Mouse (Mus musculus): ENCODE results near the gene Gja5. TPM values are rescaled to one million over a fixed set of nuclear protein-coding genes. Genes with fewer than 3 reads are reported as not detected.

The Gja5 gene
- total RNA-seq (2017), result 0.19 TPM in 1 of 2 replicates, not detected in the other

DNA sequence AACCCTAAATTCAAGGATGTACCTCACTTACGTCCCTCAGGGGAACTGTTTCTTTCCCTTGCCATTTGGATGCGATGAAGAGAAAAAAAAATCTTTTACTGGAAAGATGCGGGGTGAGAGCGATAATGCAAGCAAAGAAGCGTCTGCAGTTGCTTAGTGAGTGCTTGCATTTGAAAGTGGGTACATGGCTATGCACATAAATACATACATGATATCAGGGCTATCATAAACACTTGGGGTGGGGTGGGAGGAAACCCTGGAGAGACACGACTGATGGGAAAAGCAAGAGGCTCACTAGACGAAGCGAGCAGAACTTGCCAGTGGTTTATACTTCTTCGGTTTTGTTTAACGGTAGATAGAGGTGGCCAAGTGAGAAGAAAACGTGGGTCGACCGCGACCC, at the start of gene Gja5:
Gja5 (plus strand) TSS at position 301 of the 400 bp plus-strand sequence.
- ATAC-seq (replicated peaks in 1 of 2; ENCODE audit: insufficient read depth in 1 of 2, low FRiP score in 2 of 2, low TSS enrichment in 1 of 2, low read depth in 1 of 2, poor library complexity in 2 of 2, severe bottlenecking in 2 of 2), result no peak

DNA sequence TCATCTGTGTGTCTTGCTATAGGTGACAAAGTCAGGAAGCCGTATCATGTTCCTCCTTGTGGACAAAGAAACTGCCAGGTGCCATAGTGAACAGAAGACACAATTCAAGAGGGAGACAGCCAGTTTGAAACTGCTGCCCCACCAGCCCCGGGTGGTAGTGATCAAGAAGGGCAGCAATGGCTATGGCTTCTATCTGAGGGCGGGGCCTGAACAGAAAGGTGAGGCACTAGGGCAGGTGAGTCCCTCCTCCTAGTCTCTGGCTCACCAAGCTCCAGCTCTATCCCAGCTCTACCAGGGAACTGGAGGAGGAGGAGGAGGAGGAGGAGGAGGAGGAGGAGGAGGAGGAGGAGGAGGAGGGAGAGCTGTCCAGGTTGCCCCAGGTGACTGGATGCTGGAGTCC, 48.7 kb upstream of the Gja5 start:
- no peak for ATAC-seq (replicated peaks in 1 of 2; ENCODE audit: insufficient read depth in 1 of 2, low FRiP score in 2 of 2, low TSS enrichment in 1 of 2, low read depth in 1 of 2, poor library complexity in 2 of 2, severe bottlenecking in 2 of 2)

DNA sequence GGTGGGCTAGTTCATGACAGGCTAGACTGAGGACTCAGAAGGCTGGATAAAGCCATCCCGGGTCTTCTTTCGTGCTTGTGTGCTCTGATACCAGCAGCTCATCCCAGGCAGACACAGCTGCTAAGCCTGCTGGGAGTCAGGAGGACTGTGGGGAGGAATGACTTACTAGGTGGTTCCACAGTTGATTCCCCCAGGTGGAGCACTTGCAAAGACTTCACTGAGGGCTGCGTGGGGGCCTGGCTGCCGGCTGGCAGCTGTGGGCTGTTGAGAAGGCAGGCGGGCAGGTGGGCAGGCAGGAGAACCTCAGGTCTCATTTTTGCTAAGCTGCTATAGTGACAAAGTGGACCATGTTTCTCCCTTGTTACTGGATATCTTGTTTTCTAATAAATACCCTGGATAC, 44.0 kb upstream of the Gja5 start:
- ATAC-seq (replicated peaks in 1 of 2; ENCODE audit: insufficient read depth in 1 of 2, low FRiP score in 2 of 2, low TSS enrichment in 1 of 2, low read depth in 1 of 2, poor library complexity in 2 of 2, severe bottlenecking in 2 of 2), result no peak

DNA sequence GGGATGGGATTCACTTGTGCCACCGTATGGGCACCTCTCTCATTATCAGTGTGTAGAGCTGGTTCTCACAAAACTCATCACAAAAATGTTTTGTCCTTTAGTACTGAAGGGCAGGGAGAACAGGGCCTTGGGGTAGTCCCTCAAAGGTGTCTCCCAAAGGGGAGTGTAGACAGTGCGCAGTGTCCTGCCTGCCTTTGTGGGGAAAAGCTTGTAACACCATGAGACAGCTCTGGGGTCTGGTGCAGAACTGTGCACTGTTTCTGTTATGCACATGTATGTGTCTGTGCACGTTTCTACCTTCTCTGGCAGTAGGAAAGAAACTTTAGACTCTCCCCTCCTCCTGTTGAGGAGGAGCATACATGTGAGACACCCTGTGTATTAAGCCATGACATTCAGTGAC, 36.6 kb upstream of the Gja5 start:
- no peak for ATAC-seq (replicated peaks in 1 of 2; ENCODE audit: insufficient read depth in 1 of 2, low FRiP score in 2 of 2, low TSS enrichment in 1 of 2, low read depth in 1 of 2, poor library complexity in 2 of 2, severe bottlenecking in 2 of 2)

DNA sequence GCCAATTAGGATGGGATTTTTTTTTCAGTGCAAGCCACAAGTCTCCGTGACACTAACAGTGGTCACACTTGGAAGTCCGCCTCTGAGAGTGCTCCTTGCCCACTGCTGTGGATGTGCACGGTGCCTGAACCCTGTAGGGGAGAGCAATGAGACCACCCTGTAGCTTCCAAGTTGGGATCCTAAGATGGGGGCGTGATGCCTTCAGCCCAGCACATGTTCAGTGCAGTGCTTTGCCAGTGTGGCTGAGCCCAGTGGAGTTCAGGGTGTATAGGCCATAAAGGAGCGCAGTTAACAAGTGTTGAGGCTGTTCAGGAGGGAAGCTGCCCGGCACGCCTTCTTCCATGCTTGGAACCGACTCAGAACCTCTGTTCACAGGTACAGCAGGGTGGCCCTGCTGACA, 35.9 kb upstream of the Gja5 start:
- no peak for ATAC-seq (replicated peaks in 1 of 2; ENCODE audit: insufficient read depth in 1 of 2, low FRiP score in 2 of 2, low TSS enrichment in 1 of 2, low read depth in 1 of 2, poor library complexity in 2 of 2, severe bottlenecking in 2 of 2)

DNA sequence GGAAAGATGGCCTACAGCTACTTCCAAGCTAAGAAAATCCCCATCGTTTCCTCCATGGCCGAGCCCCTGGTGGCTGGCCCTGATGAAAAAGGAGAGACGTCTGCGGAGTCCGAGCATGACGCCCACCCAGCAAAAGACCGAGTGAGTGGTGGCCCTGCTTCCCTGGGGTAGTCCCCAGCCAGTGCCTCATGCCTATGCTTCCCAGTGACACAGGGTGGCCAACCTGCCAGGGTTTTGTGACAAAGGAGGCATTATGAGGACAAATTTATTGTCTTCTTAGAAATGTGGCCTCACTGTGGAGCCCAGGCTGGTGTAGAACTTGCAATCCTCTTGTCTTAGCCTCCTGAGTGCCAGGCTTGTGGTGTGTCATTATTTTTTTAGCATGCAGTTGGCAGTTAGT, 35.4 kb upstream of the Gja5 start:
- ATAC-seq (replicated peaks in 1 of 2; ENCODE audit: insufficient read depth in 1 of 2, low FRiP score in 2 of 2, low TSS enrichment in 1 of 2, low read depth in 1 of 2, poor library complexity in 2 of 2, severe bottlenecking in 2 of 2), result no peak

DNA sequence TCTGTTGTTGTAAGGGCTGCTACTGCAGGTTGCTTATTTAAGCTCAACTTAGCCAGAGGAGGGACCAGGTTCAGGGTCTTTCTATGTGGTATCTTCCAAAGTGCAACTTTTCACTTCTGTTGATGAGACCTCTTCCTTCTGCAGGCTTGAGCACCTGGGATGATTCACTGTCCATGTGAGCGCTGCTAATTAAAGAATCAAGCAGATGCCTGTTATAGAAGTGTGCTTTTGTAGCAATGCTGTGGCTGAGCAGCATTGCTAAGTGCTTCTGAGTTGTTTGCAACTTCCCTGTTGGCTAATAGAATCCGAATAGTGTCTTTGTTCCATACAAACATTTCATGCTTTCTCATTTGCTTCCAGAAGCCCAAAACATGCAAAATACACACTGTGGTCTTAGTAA, 34.2 kb upstream of the Gja5 start:
- ATAC-seq (replicated peaks in 1 of 2; ENCODE audit: insufficient read depth in 1 of 2, low FRiP score in 2 of 2, low TSS enrichment in 1 of 2, low read depth in 1 of 2, poor library complexity in 2 of 2, severe bottlenecking in 2 of 2), result no peak

DNA sequence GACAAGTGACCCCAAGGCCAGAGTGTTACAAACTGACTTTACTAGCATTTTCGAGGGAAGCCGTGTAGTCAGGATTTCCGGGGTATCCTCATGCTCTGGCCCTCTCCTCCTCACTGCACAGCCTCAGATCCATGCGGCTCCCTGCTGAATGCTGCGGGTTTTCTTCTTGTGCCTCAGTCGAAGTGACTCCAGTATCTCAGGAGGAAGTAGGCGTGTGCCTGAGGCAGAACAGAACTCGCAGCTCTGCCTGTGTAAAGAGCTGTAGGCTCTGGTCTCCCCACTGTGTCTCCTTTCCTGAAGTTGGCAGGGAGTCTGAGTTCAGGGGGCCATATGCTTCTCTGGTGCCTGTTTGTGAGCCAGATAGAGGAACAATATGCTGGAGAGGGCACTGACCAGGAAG, 33.4 kb upstream of the Gja5 start:
- ATAC-seq (replicated peaks in 1 of 2; ENCODE audit: insufficient read depth in 1 of 2, low FRiP score in 2 of 2, low TSS enrichment in 1 of 2, low read depth in 1 of 2, poor library complexity in 2 of 2, severe bottlenecking in 2 of 2), result no peak

DNA sequence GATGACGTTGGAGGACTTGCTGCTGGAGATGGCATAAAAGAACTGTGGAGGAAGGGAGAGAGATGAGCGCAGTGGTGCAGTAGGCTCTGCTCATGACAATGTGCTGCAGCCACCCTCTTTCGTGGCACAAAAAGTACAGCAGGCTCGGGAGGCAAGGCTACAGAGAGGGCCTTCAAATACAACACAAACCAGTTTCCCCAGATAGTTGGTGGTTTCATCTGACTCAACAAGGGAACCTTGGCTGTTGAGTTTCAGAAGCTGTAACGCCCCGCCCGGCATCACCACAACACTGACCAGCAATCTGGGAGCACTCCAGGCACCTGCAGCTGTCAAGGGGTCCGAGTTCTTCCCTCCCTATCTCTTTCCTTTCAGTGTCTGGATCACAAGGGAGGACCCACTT, 32.0 kb upstream of the Gja5 start:
- ATAC-seq (replicated peaks in 1 of 2; ENCODE audit: insufficient read depth in 1 of 2, low FRiP score in 2 of 2, low TSS enrichment in 1 of 2, low read depth in 1 of 2, poor library complexity in 2 of 2, severe bottlenecking in 2 of 2), result no peak

DNA sequence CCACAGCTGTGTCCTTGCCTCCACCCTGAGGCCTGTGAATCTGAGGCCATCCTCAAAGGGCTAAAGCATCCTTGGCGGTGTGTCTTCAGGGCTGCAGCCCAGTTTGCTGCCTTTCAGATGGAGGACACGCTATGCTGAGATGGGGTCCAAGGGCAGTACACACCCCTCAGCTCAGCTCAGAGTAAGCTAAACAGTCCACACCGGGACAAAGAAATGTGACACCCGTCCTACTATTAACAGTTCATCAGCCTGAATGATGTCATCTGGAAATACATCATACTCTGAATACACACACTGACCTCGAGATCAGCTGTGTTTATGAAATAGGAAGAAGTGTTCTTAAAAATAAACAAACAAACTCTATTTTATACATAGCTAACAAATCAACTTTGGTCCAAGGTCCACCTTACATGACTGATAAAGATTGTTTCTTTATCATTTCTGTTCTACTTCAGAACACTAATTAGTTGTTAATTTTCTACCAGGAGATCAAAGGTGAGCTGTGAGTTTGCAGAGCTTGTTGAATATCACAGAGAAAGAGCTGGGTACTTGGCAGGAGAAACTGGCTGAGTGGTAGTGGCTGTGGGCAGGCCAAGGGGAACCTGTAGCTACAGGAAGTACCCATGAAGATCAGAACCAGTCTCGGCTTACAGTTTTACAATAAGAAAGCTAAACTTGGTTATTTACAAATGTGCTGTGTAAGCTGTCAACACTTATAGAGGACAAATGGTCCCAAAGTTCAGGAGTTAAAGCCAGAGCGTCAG, 29.5 kb upstream of the Gja5 start:
- ATAC-seq (replicated peaks in 1 of 2; ENCODE audit: insufficient read depth in 1 of 2, low FRiP score in 2 of 2, low TSS enrichment in 1 of 2, low read depth in 1 of 2, poor library complexity in 2 of 2, severe bottlenecking in 2 of 2), result no peak

DNA sequence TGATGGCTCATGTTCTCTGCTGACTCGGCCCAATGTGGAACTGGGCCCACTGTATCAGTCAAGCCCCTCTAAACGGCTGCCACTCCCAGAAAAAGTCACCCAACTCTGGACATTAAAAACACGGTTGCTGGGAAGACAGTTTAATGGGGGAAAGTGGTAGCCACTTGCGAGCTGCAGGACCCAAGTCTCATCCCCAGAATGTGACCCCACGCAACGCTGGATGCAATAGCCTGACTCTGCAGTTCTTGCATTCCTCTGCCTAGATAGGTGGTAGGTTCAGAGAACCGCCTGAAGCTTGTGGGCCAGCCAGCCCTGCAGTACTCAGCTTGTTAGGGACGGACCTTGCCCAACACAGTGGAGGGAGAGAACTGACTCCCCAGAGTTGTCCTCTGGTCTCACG, 25.0 kb upstream of the Gja5 start:
- ATAC-seq (replicated peaks in 1 of 2; ENCODE audit: insufficient read depth in 1 of 2, low FRiP score in 2 of 2, low TSS enrichment in 1 of 2, low read depth in 1 of 2, poor library complexity in 2 of 2, severe bottlenecking in 2 of 2), result no peak

DNA sequence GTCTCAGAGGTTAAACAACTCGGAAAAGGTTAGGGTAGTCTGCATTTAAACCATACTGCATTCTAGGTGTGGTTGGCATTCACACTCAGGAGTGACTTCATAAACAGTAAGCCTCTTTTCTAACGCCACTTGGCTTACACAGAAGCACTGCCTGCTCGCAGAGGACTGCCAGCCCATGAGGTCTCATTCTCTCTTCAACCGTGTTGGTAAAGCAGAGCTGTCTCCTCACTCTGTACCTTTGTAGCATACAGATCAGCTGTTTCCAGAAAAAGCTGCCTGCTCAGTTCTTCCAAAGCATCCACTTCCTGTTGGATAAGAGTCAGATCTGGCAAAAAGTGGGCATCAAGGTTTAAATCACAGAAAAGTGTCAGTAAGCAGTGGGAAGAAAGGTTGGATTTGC, 24.1 kb upstream of the Gja5 start:
- ATAC-seq (replicated peaks in 1 of 2; ENCODE audit: insufficient read depth in 1 of 2, low FRiP score in 2 of 2, low TSS enrichment in 1 of 2, low read depth in 1 of 2, poor library complexity in 2 of 2, severe bottlenecking in 2 of 2), result no peak

DNA sequence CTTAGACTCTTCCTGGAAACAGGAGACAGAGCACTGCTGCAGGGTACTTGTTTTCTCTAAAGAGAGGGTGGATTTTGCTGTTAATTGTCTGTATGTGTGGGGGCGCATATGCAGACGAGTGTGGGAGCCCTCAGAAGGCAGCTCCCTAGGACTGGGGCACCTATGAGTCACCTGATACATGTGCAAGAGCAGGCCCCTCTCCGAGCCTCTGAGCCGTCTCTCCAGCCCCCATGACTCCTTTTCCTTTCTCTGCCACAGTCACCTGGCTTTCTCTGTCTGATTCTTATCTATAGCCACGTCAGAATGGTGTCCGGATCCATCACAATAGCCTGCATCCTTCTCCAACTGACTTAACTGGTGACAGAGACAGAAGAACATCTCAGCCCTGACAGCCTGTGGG, 22.9 kb upstream of the Gja5 start:
- ATAC-seq (replicated peaks in 1 of 2; ENCODE audit: insufficient read depth in 1 of 2, low FRiP score in 2 of 2, low TSS enrichment in 1 of 2, low read depth in 1 of 2, poor library complexity in 2 of 2, severe bottlenecking in 2 of 2), result no peak

DNA sequence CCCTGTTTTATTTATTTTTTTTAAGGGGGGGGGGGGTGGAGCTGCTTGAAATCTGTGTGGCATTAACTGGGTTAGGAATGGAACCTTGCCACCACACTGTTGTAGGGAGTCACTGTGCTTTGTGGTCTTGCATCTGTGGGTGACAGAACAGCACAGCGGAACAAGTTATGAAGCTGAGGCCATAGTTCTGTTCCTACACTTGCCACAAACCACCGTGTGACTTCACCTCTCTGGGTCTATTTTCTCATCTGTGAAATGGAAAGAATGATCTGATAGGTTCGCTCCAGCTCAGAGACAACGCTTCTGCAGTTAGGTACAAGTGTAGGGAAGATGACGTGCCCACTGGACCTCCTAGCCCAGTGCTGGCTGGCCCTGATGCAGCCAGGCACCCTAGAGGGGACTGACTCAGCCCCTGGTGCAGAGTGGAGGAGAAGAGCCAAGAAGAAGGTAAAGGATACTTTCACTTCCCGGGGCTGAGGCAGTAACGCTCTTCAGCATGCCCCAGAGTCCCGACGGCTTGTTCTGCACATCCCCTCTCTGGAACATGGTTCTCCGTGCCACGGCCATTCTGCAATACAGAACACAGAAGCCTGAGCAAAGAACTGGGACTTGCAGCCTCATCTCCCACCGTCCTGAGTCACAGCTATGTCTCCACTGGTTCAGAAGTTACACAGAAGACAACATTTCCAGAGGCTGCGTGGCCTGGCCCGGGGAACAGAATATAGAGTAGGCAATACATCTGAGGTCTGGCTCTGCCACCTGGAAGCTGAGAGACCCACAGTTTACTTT, 22.2 kb upstream of the Gja5 start:
- ATAC-seq (replicated peaks in 1 of 2; ENCODE audit: insufficient read depth in 1 of 2, low FRiP score in 2 of 2, low TSS enrichment in 1 of 2, low read depth in 1 of 2, poor library complexity in 2 of 2, severe bottlenecking in 2 of 2), result no peak

DNA sequence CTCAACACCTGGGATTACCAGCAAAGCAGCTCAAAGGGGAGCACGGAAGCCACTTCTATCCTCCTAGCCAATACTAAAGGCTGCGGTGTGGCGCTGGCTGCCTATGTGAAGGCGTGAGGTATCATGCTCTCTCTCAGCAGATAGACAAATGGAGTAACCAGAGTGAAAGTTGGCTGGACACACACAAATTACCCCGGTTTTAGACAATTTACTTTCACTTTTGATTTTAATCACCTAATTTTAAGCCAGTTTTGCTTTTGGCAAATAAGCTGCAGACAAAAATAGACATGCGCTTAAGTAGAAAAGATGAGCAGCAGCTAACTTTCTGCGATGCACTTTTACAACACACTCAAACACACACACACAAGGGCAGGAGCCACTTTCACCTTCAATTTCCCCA, 20.8 kb upstream of the Gja5 start:
- ATAC-seq (replicated peaks in 1 of 2; ENCODE audit: insufficient read depth in 1 of 2, low FRiP score in 2 of 2, low TSS enrichment in 1 of 2, low read depth in 1 of 2, poor library complexity in 2 of 2, severe bottlenecking in 2 of 2), result peak in 1 of 2 experiments; percentile 27; a peak in 2 of 4 replicates

DNA sequence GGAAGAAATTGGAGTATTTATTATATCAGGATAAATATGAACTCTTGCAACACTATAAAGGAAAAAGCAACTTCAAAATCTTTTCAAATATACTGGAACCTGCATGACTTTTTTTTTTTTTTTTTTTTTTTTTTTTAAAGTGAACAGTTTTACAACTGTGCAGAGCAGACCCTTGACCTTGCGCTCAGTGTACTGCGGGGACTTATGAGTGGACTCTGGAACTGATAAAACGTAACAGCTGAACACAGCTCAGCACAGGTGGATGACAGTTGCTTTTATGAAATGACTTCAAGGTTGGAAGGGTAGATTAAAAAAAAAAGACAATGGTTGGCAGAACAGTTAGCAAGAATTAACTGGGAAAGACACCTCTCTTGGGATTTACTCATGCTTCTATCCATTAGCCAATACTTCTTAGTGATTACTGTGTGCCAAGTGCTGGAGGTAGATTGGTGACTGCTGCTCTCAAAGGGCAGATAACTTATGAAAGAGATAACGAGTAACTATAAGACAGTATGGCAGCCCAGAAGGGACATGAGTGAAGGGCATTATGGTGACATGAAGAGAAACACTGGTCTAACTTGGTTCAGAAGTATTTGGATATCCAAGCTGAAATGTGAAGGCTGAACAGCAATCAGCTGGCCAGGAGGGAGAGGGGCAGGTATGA, 2.0 kb upstream of the Gja5 start:
- no peak for ATAC-seq (replicated peaks in 1 of 2; ENCODE audit: insufficient read depth in 1 of 2, low FRiP score in 2 of 2, low TSS enrichment in 1 of 2, low read depth in 1 of 2, poor library complexity in 2 of 2, severe bottlenecking in 2 of 2)

DNA sequence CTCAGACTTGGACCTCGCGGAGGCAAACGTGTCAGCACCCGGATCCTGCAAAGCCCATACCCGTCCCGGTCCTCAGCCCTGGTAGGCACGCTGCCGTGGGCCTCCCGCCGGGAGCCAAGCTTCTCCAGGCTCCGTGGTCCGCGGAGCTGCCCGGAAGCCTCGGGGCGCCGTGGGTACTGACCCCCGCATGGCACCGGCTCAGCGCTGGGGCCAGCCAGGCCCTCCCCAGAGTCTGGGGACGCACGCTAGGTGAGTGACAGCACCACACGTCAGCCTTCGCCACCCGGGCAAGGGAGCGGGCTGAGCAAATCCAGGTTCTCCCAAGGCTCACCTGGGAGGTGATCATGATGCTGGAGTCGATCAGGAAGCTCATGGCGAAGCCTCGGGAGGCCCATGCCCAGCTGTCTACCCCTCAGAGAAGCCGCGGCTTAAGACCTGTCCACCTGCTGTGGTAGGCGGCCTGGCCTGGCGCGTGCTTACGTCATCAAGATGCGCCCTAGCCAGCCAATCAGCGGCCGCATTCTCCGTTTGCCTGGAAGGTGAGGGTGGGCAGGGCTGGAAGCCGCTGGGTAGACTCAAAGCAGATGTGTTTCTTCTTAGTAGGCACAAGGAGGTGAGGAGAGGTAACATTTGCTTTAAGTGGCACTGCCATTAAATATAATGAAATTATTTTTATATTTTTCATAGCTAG, 503 bp downstream of the Gja5 start, which contains the start of gene Gpr89:
Gpr89 (minus strand) TSS at position 496 of the 691 bp plus-strand sequence.
- peak; percentile 97 to 98 for ATAC-seq (replicated peaks in 1 of 2; ENCODE audit: insufficient read depth in 1 of 2, low FRiP score in 2 of 2, low TSS enrichment in 1 of 2, low read depth in 1 of 2, poor library complexity in 2 of 2, severe bottlenecking in 2 of 2)

DNA sequence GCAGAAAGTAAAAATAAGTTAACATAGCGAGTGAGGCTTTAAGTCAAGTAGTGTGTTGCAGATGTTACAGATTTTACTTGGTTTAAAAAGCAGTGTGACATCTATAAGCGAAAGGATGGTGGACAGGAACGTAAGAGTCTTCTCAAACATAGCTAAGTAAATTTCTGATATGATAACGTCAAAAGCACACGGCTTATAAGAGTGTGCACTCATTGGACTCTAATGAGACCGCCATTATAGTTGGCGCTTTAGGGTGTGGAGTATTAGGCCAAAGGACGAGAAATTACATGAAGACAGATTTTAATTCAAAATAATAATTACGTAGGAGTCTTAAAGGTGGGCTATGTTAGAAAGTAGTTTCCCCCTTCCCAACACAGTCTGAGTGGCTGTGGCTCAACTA, 1.1 kb downstream of the Gja5 start:
- ATAC-seq (replicated peaks in 1 of 2; ENCODE audit: insufficient read depth in 1 of 2, low FRiP score in 2 of 2, low TSS enrichment in 1 of 2, low read depth in 1 of 2, poor library complexity in 2 of 2, severe bottlenecking in 2 of 2), result no peak
